In the genomic region with DNA sequence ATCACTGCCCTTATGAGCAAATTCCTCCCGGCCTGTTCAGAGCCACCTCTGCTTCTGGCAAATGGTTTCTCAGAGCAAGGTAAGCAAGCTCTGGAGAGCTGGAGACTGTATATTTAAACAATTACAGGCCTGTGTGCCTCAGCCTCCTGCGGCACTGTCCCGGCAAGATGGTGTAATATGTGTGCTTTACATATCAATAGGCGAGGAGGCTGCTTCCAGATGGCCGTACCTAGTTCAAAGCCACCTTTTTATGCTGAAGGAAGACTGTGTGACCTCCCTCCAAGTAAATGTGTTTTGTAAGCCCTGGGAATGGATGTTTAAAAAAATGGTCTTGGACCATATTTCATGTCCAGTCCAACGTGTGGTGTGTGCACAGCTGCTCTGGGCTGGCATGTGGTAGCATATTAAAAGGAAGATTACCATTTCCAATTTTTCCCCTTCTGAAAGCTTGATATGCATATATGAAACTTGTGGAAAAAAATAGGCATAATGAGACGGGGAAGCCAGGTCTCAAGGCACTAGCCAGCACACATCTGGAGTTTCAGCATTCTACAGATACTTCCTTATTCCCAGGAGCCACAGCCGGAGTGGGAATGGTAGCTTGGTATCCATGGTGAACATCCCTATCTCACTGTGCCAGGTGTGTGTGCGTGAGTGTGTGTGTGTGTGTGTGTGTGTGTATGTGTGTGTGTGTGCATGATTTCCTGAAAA, we compare ENCODE assay signal across 14 mouse cellular contexts.
DNase-seq lines count a peak whose midpoint lies in the region; ATAC-seq and TF ChIP-seq lines count a peak whose summit lies in the region.
"Had no signal": no experiment of that assay in that cellular context is flagged by ENCODE, and none has a peak within 500 bp of the region (broad histone marks: within the 10 kb centered on the region; RNA-seq: fewer than 3 reads in every experiment).

No protein-coding gene starts in this region.

- no peak overlapping the region for H3K9ac ChIP-seq in heart, embryonic 12.5 days
- H3K9ac ChIP-seq in forebrain, embryonic 16.5 days (replicated peaks; ENCODE audit: low read depth, low read length), result no peak overlapping the region
- H3K9ac ChIP-seq in lung, postnatal 0 days (replicated peaks; ENCODE audit: low read depth), result no peak overlapping the region
- H3K9ac ChIP-seq: limb, embryonic 13.5 days; lung, embryonic 15.5 days had no signal

- TF ChIP-seq CTCF in lung, adult 2 months (IDR thresholded peaks at IDR 0.05; ENCODE audit: insufficient read depth, low read length), result no peak
- no peak for TF ChIP-seq CTCF in lung, postnatal 0 days (IDR thresholded peaks at IDR 0.05)

- no peak for ATAC-seq in heart, embryonic 12.5 days (ENCODE audit: insufficient number of reproducible peaks, low FRiP score)
- peak; percentile 46; the same call in 1 of the 2 replicates for ATAC-seq in forebrain, embryonic 16.5 days
- no peak for ATAC-seq in lung, postnatal 0 days

- no peaks in the 10 kb centered on the region for H3K27me3 ChIP-seq in heart, embryonic 10.5 days (ENCODE audit: insufficient read depth, poor library complexity, severe bottlenecking)
- H3K27me3 ChIP-seq in heart, embryonic 12.5 days (replicated peaks), result no peaks in the 10 kb centered on the region
- no peaks in the 10 kb centered on the region for H3K27me3 ChIP-seq in forebrain, embryonic 16.5 days (replicated peaks; ENCODE audit: control insufficient read depth, insufficient read depth, low read length)
- no peaks in the 10 kb centered on the region for H3K27me3 ChIP-seq in midbrain, embryonic 10.5 days (ENCODE audit: low read depth, poor library complexity, severe bottlenecking)
- no peaks in the 10 kb centered on the region for H3K27me3 ChIP-seq in lung, postnatal 0 days (replicated peaks; ENCODE audit: insufficient read depth, low read length)
- H3K27me3 ChIP-seq: lung, embryonic 15.5 days had no signal

- peak; percentile 59 for DNase-seq in heart, embryonic 10.5 days (ENCODE audit: low spot score)
- DNase-seq in midbrain, embryonic 10.5 days (ENCODE audit: low spot score), result no peak
- no peak for DNase-seq in layer of hippocampus, postnatal 25 days (ENCODE audit: extremely low spot score in 1 of 2, low spot score in 1 of 2)
- DNase-seq in lung, adult 2 months, result no peak
- DNase-seq in lung, postnatal 0 days (ENCODE audit: low spot score), result no peak
- DNase-seq in thymus, postnatal 0 days (ENCODE audit: low spot score), result no peak
- DNase-seq: gastrocnemius, postnatal 36 days; heart, postnatal 14 days; kidney, adult 18-20 months; thymus, adult 18-20 months had no signal

- peaks cover 39% of the 10 kb centered on the region for H3K4me1 ChIP-seq in heart, embryonic 10.5 days
- H3K4me1 ChIP-seq in heart, embryonic 12.5 days (replicated peaks), result peaks cover 29% of the 10 kb centered on the region
- H3K4me1 ChIP-seq in forebrain, embryonic 16.5 days (replicated peaks; ENCODE audit: control insufficient read depth, insufficient read depth, low read length), result peaks cover 37% of the 10 kb centered on the region
- peaks cover 47% of the 10 kb centered on the region for H3K4me1 ChIP-seq in midbrain, embryonic 10.5 days
- peaks cover 2% of the 10 kb centered on the region; the same call in 1 of the 2 replicates for H3K4me1 ChIP-seq in lung, adult 2 months (ENCODE audit: control insufficient read depth, insufficient read depth, low read length)
- H3K4me1 ChIP-seq in lung, postnatal 0 days (ENCODE audit: insufficient read depth, low read depth, low read length), result 0 out of 2 replicates have a peak, but pooled peaks cover 3% of the 10 kb centered on the region

- H3K27ac ChIP-seq in heart, embryonic 10.5 days, result no peak overlapping the region
- H3K27ac ChIP-seq in heart, embryonic 12.5 days (ENCODE audit: poor library complexity, severe bottlenecking), result no peak overlapping the region
- no peak overlapping the region; the same call in 1 of the 2 replicates for H3K27ac ChIP-seq in forebrain, embryonic 16.5 days (ENCODE audit: low read length)
- peak overlapping the region; percentile 82 for H3K27ac ChIP-seq in midbrain, embryonic 10.5 days (replicated peaks)
- no peak overlapping the region for H3K27ac ChIP-seq in lung, postnatal 0 days (ENCODE audit: low read length)
- H3K27ac ChIP-seq: limb, embryonic 13.5 days; lung, embryonic 15.5 days had no signal

- WGBS in heart, embryonic 10.5 days, result 82% methylated on average over 9 of the region's 9 CpGs
- 73% methylated on average over 9 of the region's 9 CpGs for WGBS in heart, embryonic 12.5 days
- 35% methylated on average over 9 of the region's 9 CpGs for whole genome bisulfite sequencing in forebrain, embryonic 16.5 days
- 70% methylated on average over 9 of the region's 9 CpGs for WGBS in midbrain, embryonic 10.5 days
- WGBS in lung, adult 2 months, result 73% methylated on average over 9 of the region's 9 CpGs
- 56% methylated on average over 9 of the region's 9 CpGs for WGBS in lung, postnatal 0 days

- TF ChIP-seq POLR2A in lung, adult 2 months (IDR thresholded peaks at IDR 0.05; ENCODE audit: borderline replicate concordance, extremely low read depth, low read depth, low read length), result no peak

- no peaks in the 10 kb centered on the region for H3K9me3 ChIP-seq in heart, embryonic 10.5 days
- no peaks in the 10 kb centered on the region for H3K9me3 ChIP-seq in heart, embryonic 12.5 days (replicated peaks)
- no peaks in the 10 kb centered on the region for H3K9me3 ChIP-seq in forebrain, embryonic 16.5 days (ENCODE audit: control insufficient read depth, low read length)
- H3K9me3 ChIP-seq in midbrain, embryonic 10.5 days (replicated peaks), result no peaks in the 10 kb centered on the region
- H3K9me3 ChIP-seq in lung, postnatal 0 days (ENCODE audit: low read length), result no peaks in the 10 kb centered on the region
- H3K9me3 ChIP-seq: limb, embryonic 13.5 days; lung, embryonic 15.5 days had no signal

- no peaks in the 10 kb centered on the region for H3K36me3 ChIP-seq in heart, embryonic 10.5 days
- no peaks in the 10 kb centered on the region for H3K36me3 ChIP-seq in heart, embryonic 12.5 days
- H3K36me3 ChIP-seq in forebrain, embryonic 16.5 days (ENCODE audit: control insufficient read depth, insufficient read depth), result no peaks in the 10 kb centered on the region
- no peaks in the 10 kb centered on the region for H3K36me3 ChIP-seq in midbrain, embryonic 10.5 days
- no peaks in the 10 kb centered on the region for H3K36me3 ChIP-seq in lung, postnatal 0 days (ENCODE audit: insufficient read depth, low read length)
- H3K36me3 ChIP-seq: limb, embryonic 13.5 days; lung, embryonic 15.5 days had no signal

- TF ChIP-seq EP300 in lung, postnatal 0 days (IDR thresholded peaks at IDR 0.05), result no peak

- H3K4me3 ChIP-seq in heart, embryonic 10.5 days, result no peak overlapping the region
- H3K4me3 ChIP-seq in heart, embryonic 12.5 days, result no peak overlapping the region
- no peak overlapping the region for H3K4me3 ChIP-seq in forebrain, embryonic 16.5 days (replicated peaks; ENCODE audit: low read length)
- no peak overlapping the region for H3K4me3 ChIP-seq in midbrain, embryonic 10.5 days
- no peak overlapping the region for H3K4me3 ChIP-seq in lung, adult 2 months (replicated peaks; ENCODE audit: extremely low read depth, low read depth, low read length)
- no peak overlapping the region for H3K4me3 ChIP-seq in lung, postnatal 0 days (ENCODE audit: low read depth, low read length)
- H3K4me3 ChIP-seq: limb, embryonic 13.5 days; lung, embryonic 15.5 days had no signal

- H3K4me2 ChIP-seq in heart, embryonic 12.5 days, result no peak overlapping the region
- no peak overlapping the region for H3K4me2 ChIP-seq in forebrain, embryonic 16.5 days (ENCODE audit: low read length)
- no peak overlapping the region for H3K4me2 ChIP-seq in lung, postnatal 0 days (replicated peaks; ENCODE audit: low read depth, low read length)
- H3K4me2 ChIP-seq: limb, embryonic 13.5 days; lung, embryonic 15.5 days had no signal
